Mouse (Mus musculus) heart, adult 2 months (tissue): ENCODE data around the gene Aldh3b1. TPM values are rescaled to one million over a fixed set of nuclear protein-coding genes. Genes with fewer than 3 reads are reported as not detected.

ENCODE experiments used
- DNase-seq, 2 experiments: peaks; one replicate each; pipeline ENCODE4 v3.0.0; 2021
- H3K27ac ChIP-seq: fragments of 200-600 bp; 2 replicates; pipeline ENCODE4 v1.8.1; 2022
- H3K27me3 ChIP-seq: fragments of 200-500 bp; 2 replicates; pipeline ENCODE4 v1.6.1; 2012; ENCODE audit warnings: mild to moderate bottlenecking, low read length, inconsistent platforms, mixed read lengths; ENCODE audit not compliant: control insufficient read depth, insufficient read depth
- H3K36me3 ChIP-seq: fragments of 200-500 bp; 2 replicates; pipeline ENCODE4 v1.6.1; 2012; ENCODE audit warnings: low read length, inconsistent platforms; ENCODE audit not compliant: control insufficient read depth, insufficient read depth
- H3K4me1 ChIP-seq: fragments of 200-500 bp; 2 replicates; pipeline ENCODE4 v1.6.1; 2011; ENCODE audit warnings: low read length; ENCODE audit not compliant: control insufficient read depth, insufficient read depth
- H3K4me3 ChIP-seq: fragments of 200-600 bp; 2 replicates; pipeline ENCODE4 v1.8.1; 2022
- H3K79me2 ChIP-seq: fragments of 200-500 bp; replicated peaks from 2 replicates; pipeline ENCODE4 v1.6.1; 2012; ENCODE audit warnings: mild to moderate bottlenecking, inconsistent platforms, low read length, moderate library complexity, mixed read lengths; ENCODE audit not compliant: control insufficient read depth, insufficient read depth
- H3K9ac ChIP-seq: fragments of 200-500 bp; 2 replicates; pipeline ENCODE4 v1.6.1; 2012; ENCODE audit warnings: low read depth, mild to moderate bottlenecking, control low read depth, inconsistent platforms, low read length, mixed read lengths
- CTCF ChIP-seq: fragments of 200-600 bp; IDR thresholded peaks from 2 replicates; pipeline ENCODE4 v1.8.1; 2022; ENCODE audit warnings: antibody characterized with exemption, mild to moderate bottlenecking, moderate library complexity
- EP300 ChIP-seq: fragments of 200-500 bp; IDR thresholded peaks from 2 replicates; pipeline ENCODE4 v1.6.1; 2011; ENCODE audit warnings: low read depth, low read length, control low read depth; ENCODE audit not compliant: insufficient read depth
- POLR2A ChIP-seq: fragments of 200-500 bp; IDR thresholded peaks from 2 replicates; pipeline ENCODE4 v1.6.1; 2011; ENCODE audit warnings: mild to moderate bottlenecking, low read depth, low read length, control low read depth; ENCODE audit not compliant: insufficient read depth
- WGBS: fragments of 180-500 bp; shearing (Covaris S2); methylation state at CpG from one replicate; pipeline ENCODE4 v1.1.7; 2018; 5-methylcytosine and 5-hydroxymethylcytosine counted together
- intact Hi-C: fragments of 180-260 bp; cut with DNase I; formaldehyde crosslinking; loops from one replicate; pipeline ENCODE4 v1.15.1; 2025
- polyA plus RNA-seq: library from polyadenylated mRNA; depleted of rRNA; stranded (reverse); fragments of >200 nt; gene quantifications from 2 replicates; pipeline ENCODE4 v1.2.3, GENCODE M21; 2012
- total RNA-seq, 2 experiments: library from RNA; stranded (reverse); gene quantifications; 2 replicates each; pipeline ENCODE4 v1.2.3; 2021

The Aldh3b1 gene
- total and polyA plus RNA-seq, 3 experiments: 1.6 to 4.8 (median 1.7) TPM

GRCm38 (mm10) chr19:3955804-3956203, 26.2 kb upstream of the Aldh3b1 start:
- WGBS: 45% methylated on average over 4 of the region's 4 CpGs
- H3K36me3 ChIP-seq: no peaks in the 10 kb centered on the region
- H3K27ac ChIP-seq: no peak overlapping the region
- H3K79me2 ChIP-seq: no peaks in the 10 kb centered on the region
- H3K9ac ChIP-seq: no peak overlapping the region
- H3K27me3 ChIP-seq: no peaks in the 10 kb centered on the region
- no peak overlapping the region for H3K4me3 ChIP-seq
- intact Hi-C loops: no loop called here
- no peaks in the 10 kb centered on the region for H3K4me1 ChIP-seq
- TF ChIP-seq EP300 (no peak), POLR2A (no peak), CTCF (no peak)
- DNase-seq: no peak

- Histone ChIP-seq H3K4me1 (no peaks in the 10 kb centered on the region), H3K79me2 (no peaks in the 10 kb centered on the region), H3K4me3 (no peak overlapping the region), H3K36me3 (no peaks in the 10 kb centered on the region), H3K9ac (no peak overlapping the region), H3K27me3 (no peaks in the 10 kb centered on the region), H3K27ac (no peak overlapping the region)
- 77% methylated on average over 3 of the region's 3 CpGs for WGBS
- TF ChIP-seq EP300: no peak
- TF ChIP-seq CTCF: no peak
- TF ChIP-seq POLR2A: no peak
- intact Hi-C loops: no loop called here
- no peak for DNase-seq
Observed at GRCm38 (mm10) chr19:3955033-3955432, 25.4 kb upstream of the Aldh3b1 start.

DNA sequence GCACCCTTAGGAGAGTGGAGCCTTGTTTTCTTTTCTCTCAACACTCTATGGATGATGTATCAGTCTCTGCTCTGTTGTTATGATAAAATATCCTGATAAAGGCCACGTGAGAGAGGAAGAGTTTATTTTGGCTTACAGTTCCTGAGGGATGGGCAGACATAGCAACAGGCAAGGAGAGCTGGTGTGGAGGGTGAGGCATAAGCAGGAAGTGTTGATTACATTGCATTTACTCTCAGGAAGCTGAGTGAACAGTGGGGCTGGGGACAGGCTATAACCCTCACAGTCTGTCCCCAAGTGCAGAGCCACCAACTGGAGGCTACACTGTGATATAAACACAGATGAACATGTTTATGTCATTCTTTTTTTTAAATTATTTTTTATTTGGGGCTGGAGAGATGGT, 22.5 kb upstream of the Aldh3b1 start:
- intact Hi-C loops: no loop called here
- no peaks in the 10 kb centered on the region for H3K27me3 ChIP-seq
- 24% methylated on average over 1 of the region's 1 CpGs for whole genome bisulfite sequencing

GRCm38 (mm10) chr19:3951461-3951860, 21.9 kb upstream of the Aldh3b1 start:
- no peaks in the 10 kb centered on the region for H3K27me3 ChIP-seq
- intact Hi-C loops: no loop called here
- H3K79me2 ChIP-seq: no peaks in the 10 kb centered on the region
- no peak for TF ChIP-seq POLR2A
- TF ChIP-seq CTCF: no peak
- TF ChIP-seq EP300: no peak
- H3K27ac ChIP-seq: no peak overlapping the region
- H3K9ac ChIP-seq: no peak overlapping the region
- H3K4me3 ChIP-seq: no peak overlapping the region
- H3K4me1 ChIP-seq: no peaks in the 10 kb centered on the region
- DNase-seq: no peak
- no peaks in the 10 kb centered on the region for H3K36me3 ChIP-seq

More for the DNA sequence above, 22.5 kb upstream of the Aldh3b1 start:
- no peak overlapping the region for H3K9ac ChIP-seq
- H3K4me3 ChIP-seq: no peak overlapping the region
- no peaks in the 10 kb centered on the region for H3K4me1 ChIP-seq
- no peaks in the 10 kb centered on the region for H3K79me2 ChIP-seq
- no peaks in the 10 kb centered on the region for H3K36me3 ChIP-seq
- TF ChIP-seq EP300: no peak
- no peak for TF ChIP-seq CTCF
- TF ChIP-seq POLR2A: no peak
- H3K27ac ChIP-seq: no peak overlapping the region
- DNase-seq: no peak

- Histone ChIP-seq H3K27me3 (no peaks in the 10 kb centered on the region), H3K79me2 (no peaks in the 10 kb centered on the region), H3K27ac (no peak overlapping the region), H3K4me3 (no peak overlapping the region), H3K4me1 (no peaks in the 10 kb centered on the region; the same call in 1 of the 2 replicates), H3K9ac (no peak overlapping the region), H3K36me3 (no peaks in the 10 kb centered on the region)
- intact Hi-C loops: no loop called here
- WGBS: 84% methylated on average over 3 of the region's 3 CpGs
- TF ChIP-seq EP300: no peak
- no peak for TF ChIP-seq POLR2A
- TF ChIP-seq CTCF: no peak
- no peak for DNase-seq
Observed at GRCm38 (mm10) chr19:3950331-3950730, 20.7 kb upstream of the Aldh3b1 start.

- WGBS: 80% methylated on average over 14 of the region's 14 CpGs
- H3K4me3 ChIP-seq: no peak overlapping the region
- intact Hi-C loops: no loop called here
- DNase-seq: no peak
- no peaks in the 10 kb centered on the region for H3K27me3 ChIP-seq
- no peak overlapping the region for H3K27ac ChIP-seq
- no peak for TF ChIP-seq EP300
- no peaks in the 10 kb centered on the region for H3K36me3 ChIP-seq
- no peak overlapping the region for H3K9ac ChIP-seq
- H3K4me1 ChIP-seq: no peaks in the 10 kb centered on the region; the same call in 1 of the 2 replicates
- no peaks in the 10 kb centered on the region for H3K79me2 ChIP-seq
Observed at GRCm38 (mm10) chr19:3948546-3948945, 18.9 kb upstream of the Aldh3b1 start.
